Mouse (Mus musculus): ENCODE measurements at regions not wholly inside any gene's neighbourhood (a gene's known extent, or its start where the extent isn't known, plus 50 kb on each side); places are given as distances from the start of the nearest gene placed in this dataset.
A peak's percentile ranks its signal among the peaks of the same experiment; 100 is the strongest.
"Not testable (repeated sequence)": the region's sequence is repeated elsewhere in the genome, so short reads cannot be mapped to it uniquely, and the experiment has no call there.

DNA sequence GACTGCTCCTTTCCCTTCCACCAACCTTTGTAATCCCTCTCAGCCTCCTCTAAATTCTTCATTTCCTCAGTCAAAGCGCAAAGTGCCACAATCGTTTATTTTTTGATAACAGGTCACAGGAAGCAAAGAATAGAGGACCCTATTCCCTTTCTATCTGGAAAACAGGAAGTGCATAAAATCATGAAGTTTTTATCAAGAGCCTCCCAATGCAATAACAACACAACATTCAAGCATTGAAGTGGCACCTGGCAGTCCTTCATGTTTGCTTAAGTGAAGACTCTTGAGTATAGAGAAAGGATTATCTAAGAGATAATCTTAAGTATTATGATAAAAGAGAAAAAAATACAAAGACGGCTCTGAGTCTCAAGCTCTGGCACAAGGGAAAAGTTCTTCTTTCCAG lies 111.9 kb downstream of the Ibtk start:
- DNase-seq (ENCODE audit: low spot score in 2 of 2), result no peak

DNA sequence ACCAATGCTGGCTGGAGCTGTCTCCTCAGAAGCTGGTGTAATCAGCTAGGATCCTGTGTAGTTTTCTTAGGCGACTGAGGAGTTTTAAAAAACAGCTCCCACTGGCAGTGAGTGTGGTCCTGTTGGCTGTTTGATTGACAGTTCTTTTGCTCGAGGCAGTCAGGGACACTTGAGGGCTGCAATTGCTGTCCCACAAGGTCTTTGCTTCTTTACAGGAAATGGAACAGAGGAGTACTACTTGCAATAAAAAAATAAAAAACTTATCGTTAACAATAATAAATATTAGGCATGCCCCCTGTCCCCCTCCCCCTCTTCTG lies 113.0 kb downstream of the Ibtk start:
- DNase-seq (ENCODE audit: low spot score in 2 of 2), result no peak

DNA sequence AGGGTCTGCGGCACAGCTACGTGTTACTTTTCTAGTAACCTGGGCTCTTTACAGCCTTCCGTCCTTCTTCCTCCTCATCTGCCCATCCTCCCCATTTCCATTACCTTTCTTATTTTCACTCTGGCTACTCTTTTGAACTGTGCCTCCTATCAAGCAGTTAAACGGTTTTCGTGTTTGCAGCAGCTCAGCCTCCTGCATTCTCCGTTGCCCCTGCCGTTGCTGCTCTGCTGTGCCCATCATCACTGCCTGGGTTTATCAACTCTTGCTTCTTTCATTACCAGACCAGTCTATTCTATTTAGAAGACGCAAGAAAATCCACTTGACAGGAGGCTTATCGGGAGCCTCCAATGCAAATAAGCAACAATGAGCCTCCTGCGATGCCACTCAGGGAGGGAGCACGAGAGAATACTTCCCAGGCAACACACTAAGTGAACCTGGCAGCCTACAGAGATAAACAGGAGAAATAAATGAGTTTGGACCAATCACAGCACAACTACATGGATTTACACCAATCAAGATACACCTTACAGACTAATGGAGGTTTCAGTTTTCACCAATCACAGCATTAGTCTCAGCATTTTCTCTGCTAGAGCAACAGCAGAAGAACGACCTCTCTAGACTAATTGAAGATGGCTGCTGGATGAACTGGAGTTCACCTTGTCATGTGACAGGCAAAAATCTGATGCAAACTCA lies 113.5 kb downstream of the Ibtk start:
- DNase-seq (ENCODE audit: low spot score in 2 of 2), result no peak

DNA sequence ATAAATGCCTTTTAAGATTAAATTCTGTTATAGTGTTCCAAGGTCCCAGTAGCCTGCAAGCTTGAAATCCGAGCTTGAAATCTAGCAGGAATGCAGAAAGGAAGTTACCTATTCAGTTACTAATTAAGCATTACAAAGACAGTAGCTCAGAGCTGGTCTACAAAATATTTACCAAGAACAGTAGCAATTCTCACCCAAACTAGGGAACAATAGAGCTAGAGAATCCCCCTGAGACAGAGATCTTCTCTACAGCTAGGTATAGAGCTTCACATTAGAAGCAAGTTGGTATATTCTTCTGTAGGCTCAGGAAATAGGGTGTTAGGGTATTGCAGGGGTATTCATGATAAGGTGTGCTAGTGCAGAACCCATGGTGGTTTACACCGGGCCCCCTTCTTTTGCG lies 114.3 kb downstream of the Ibtk start:
- not testable (repeated sequence) for DNase-seq (ENCODE audit: low spot score in 2 of 2)

DNA sequence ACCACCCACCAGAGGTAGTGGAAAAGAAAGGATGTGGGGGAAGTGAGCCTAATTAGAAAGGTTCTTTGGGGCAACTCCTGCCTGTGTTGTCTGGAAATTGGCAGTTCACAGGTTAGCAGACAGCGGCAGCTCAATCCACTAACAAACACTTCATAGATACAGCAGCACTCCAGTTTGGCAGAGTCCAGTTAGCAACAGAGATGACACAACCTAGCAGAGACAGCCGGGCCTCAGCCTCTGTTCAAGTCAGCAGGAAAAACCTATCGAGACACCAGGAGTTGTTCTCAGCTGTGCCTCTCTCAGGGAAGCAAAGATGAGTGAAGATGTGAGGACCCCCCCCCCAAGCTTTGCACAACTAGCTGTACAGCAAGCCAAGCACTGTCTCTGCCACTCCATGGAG lies 131.2 kb downstream of the Ibtk start:
- no peak for DNase-seq (ENCODE audit: low spot score in 2 of 2)

DNA sequence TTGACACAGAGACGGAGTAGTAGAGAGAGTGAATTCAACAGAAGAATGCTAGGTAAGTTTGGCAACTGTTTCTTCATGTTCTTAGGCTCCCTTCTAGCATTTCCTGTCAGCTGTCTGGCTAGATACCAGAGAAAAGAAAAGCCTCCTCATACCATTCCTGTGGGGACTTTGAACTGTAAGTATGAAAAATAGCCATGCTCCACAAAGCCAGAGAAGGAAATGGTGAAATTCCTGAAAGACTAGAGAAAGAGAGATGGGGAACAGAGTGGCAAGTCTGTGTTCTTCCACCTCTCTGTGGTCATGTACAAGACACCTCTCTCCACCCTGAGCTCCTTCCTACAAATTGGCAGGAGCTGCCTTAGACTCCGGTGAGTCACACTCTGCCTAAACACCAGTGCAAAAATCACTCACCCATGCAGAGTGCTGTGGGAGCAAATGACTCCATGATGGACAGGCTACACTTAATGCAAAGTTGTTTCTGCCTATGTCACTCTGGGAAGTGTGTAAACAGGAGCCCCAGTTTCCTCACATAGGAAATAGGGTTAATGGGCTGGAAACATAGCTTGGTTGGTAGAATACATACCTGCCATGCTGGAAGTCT lies 131.9 kb downstream of the Ibtk start:
- no peak for DNase-seq (ENCODE audit: low spot score in 2 of 2)

DNA sequence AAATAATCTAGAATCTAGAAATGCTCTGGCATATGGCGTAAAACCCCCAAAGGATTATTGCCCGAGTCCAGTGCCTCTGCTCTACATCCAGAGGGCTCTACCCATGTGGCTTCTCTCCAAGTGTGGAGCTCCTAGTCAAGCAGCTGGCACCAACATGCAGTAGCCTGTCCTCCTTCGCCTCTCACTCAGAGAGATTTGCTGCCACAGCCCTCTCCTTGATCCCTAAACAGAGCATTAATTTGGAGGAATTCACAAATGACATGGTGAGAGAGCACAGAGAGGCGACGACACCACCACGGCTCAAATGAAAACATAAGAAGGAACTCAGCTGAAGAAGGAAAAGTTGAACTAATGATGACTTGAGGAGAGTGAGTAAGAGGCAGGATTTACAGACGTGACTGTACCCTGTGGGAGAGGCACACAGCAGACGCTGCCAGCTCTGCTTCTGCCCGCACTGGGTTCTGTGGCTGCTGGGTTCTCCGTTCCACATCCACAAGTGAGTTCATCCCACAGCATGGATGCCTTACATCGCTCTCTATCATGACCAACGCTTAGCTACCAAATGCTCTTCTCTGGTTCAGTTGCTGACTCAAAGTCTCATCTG lies 132.8 kb downstream of the Ibtk start:
- no peak for DNase-seq (ENCODE audit: low spot score in 2 of 2)

DNA sequence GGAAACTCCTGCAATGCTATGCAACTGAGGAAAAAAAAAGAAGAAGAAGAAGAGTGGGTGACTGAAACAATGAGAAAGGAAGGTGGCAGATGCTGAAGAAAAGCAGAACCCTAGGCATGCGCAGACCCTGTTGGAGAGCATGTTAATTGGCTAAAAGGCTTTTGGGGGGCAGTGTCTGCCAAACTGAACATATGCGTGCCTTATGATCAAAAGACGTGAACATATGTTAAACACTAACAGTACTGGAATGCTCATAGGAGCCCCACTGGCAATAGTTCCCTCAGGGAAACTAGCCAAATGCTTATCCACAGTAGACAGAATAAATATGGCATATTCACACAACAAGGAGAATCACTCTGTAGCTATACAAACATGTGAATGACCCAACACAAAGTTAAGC lies 140.0 kb downstream of the Ibtk start:
- DNase-seq (ENCODE audit: low spot score in 2 of 2), result peak; percentile 32 to 42

DNA sequence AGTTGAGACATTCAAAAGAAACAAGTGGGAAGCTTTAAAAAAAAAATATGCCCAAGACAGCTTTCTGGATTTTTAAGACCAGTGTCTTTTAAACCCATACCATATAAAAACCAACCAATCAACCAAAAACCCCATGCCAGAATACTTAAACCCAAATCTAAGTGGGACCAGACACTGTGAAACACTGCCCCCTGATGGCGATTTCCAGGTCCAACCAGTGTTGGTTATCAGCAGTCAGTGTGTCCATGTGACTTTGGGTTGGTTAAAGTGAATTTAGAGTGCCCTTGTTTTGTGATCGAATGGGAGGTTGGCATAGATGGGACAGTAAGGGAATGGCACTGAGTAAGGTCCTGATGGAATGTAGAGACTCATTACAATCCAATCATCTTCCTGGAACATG lies 152.2 kb downstream of the Ibtk start:
- peak; percentile 20 to 25 for DNase-seq (ENCODE audit: low spot score in 2 of 2)

DNA sequence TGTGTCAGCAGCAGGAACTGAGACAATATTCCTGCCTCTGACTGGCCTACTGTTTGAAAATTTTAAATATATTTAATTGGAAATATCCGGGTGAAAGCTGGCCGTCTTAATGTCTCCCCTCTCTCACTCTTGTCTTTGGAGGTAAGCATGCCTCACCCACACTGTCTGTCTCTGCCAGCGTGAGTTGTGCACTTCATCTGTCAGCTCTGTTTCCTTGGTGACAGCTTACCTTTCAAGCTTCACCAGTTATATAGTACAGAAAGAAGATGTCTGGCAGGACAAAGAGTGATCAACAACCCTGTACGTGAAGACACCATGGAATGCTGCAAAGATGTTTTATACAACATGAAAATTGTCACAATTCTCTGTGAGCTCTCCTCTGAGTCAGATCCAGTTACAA lies 155.3 kb downstream of the Ibtk start:
- DNase-seq (ENCODE audit: low spot score in 2 of 2), result no peak

DNA sequence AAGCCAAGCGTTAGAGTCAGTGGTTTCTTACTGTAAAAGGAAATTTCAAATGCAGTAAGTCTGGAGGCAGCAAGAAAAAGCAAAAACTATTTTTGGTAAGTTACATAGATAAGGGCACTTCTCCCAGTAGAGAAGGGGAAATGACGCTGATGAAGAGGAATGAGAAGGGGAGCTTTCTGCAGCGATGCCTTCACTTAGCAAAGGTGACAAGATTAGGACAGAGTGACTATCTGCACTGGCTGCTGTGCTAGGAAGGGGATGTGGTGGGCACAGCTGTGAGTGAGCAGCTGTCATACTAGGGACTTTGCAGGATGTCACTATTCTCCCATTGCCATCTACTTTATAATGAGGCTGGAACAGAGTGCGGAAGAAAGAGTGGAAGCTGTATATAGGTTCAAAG lies 156.5 kb downstream of the Ibtk start:
- DNase-seq (ENCODE audit: low spot score in 2 of 2), result no peak

DNA sequence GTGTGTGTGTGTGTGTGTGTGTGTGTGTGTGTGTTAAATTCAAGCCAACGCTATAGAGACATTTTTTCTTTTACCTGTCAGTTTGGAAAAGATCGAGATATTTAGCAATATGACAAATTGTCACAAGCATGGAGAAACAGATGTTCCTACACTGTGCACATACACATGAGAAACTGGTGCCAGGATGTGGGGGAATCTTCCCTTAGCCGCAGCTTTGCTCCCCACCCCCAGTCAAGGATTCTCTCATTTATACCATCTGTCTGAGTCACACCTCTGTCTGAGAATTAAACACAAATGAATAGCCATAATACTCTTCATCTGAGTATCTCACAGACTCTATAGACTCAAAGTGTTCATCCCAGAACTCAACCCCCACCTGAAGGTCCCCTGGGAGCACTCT lies 159.9 kb downstream of the Ibtk start:
- no peak for DNase-seq (ENCODE audit: low spot score in 2 of 2)

DNA sequence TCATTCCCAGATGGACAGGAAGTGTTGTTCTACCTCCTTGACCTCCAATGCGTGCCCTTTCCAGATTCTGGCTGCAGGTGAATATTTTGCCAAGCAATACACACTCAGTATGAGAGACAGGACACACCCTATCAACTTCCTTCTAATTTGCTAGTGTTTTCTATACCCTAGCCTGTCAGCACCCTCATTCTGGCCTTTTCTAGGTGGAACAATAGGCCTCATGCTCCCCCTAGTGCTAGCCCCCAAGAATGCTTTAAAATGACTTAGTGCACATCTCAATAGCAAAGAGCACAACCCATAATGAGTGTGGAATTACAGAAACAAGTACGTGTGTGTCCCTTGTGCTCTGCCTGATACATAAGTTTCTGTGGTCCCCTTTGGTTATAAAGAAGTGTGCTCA lies 161.1 kb downstream of the Ibtk start:
- peak; percentile 17 to 25 for DNase-seq (ENCODE audit: low spot score in 2 of 2)

DNA sequence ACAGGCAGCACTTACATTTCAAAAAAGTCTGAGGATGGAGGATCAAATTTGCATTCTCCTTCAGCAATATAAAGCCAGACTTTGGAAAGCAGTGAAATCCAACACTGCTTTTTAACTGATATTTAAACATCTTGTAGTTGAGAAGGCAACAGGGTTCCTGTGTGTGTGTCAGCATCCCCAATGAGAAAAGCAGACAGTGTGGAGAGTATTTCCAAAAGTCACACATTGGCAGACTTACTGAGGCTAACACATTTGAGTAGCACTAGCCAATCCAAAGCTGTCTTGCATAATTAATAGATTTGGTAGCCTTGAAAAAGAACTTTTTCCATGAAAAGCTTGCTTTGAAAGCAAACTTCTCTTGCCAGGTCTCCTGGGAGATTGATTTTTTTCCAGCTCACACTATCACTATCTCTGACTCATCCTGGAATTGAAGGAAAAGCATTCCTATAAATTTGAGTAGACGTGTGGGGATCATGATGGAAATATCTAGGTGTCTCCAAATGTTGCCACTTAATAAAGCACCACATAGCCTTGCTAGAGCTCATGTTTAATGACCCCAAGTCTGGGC lies 168.0 kb downstream of the Ibtk start:
- no peak for DNase-seq (ENCODE audit: low spot score in 2 of 2)

DNA sequence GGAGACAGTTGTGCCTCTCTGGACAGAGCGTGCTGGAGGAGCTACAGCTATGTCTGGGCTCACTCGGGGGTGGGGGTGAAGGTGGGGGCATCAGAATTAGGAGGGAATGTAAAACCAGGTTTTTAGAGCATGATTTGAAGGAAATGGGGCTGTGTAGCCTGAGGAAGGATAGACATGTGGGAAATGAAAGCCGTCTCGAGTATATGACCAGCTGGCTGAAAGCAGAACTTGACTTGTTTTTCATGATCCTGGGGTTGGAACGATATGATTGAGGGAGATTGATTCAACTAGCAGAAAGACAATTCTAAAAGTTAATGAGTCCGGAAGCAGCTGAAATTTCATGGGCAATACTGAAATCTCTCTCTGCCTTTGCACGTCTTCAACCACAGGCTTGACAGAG lies 171.3 kb downstream of the Ibtk start:
- DNase-seq (ENCODE audit: low spot score in 2 of 2), result no peak

DNA sequence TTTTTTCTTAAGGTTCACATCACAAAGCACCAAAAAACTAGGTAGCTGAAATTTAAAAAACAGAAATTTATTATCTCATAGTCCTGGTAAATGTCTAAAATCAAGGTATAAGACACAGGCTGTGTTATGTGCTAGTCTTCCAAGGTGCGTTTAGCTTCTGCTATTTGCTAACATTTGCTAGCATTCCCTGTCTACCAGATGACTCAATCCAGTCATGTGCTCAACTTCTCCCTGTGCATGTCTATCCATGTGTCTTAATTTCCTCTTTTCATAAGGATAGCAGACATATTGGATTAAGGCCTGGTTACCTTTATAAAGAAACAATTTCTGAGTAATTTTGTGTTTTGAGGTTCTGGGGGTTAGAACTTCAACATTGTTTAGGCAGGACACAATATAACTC lies 171.8 kb downstream of the Ibtk start:
- no peak for DNase-seq (ENCODE audit: low spot score in 2 of 2)

DNA sequence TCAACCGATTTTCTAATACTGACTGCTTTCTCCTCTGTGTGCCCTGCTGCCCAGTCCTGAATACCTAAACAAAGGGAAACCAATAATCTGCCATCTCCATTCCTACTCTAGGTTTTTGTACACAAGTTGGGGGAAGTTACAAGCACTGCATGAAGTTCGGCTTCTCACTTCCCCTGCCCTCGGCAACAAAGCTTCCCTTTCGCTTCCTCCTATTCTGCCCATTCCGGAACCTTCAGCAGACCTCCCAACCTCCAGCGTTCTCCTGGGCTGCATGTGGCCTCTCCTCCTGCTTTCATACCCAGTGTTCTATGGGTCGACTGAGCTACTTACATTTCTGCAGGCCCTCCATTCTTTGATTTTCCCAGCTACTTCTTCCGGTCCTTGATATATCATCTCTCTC lies 180.3 kb downstream of the Ibtk start:
- no peak for DNase-seq (ENCODE audit: low spot score in 2 of 2)

DNA sequence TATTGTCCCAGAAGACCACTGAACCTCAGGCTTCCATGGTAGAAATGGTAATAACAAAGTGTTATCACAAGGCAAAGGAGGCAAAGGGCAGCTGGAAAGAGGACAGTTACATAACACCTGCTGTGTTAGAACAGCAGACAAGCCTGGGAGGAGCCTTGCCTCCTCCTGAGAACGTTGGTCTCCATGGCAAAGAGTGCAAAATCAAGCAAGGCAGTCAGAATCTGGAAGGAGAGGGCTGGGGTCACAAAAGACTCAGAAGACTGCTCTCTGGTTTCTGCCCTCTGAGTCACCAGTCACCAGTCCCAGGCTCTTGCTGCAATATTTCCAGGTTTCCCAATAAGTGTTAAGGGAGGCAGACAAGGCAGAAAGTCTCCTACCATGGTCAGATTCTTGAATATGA lies 197.3 kb downstream of the Ibtk start:
- DNase-seq (ENCODE audit: low spot score in 2 of 2), result no peak

DNA sequence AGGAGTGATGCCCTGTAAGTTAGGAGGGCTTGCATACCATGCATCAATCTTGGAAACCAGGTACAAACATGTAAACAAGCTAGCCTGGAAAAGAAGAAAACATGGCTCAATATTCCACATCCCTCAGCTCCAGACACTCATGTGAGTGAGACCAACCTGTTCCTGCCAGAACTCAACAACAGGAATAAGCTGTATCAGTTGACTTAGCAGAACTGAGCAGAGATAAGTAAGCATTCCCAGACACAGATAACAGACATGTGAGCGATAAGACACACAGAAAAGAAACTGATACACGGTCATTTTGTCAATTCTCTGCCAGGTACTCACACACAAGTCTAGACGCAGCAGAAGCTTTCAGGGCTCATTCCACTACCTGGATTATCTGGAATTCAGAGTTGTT lies 198.7 kb downstream of the Ibtk start:
- DNase-seq (ENCODE audit: low spot score in 2 of 2), result no peak

DNA sequence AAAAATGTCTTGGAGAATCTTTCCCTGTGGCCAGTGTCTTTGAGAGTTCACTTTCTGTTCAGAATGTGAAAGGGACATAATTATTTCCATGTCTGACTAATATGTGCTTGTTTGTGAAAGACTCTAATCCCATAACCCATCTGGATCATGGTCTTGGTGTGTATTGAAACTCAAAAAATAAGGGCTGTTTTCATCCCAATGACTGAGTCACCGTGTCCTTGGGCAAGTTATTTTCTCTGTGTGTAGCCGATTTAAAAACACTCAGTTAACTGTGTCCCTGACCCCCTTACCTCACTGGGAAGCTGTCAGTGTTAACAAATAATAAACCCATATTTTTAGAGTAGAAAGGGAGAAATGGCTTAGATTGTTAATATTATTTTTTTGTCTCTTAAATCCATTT lies 202.9 kb downstream of the Ibtk start:
- DNase-seq (ENCODE audit: low spot score in 2 of 2), result no peak

DNA sequence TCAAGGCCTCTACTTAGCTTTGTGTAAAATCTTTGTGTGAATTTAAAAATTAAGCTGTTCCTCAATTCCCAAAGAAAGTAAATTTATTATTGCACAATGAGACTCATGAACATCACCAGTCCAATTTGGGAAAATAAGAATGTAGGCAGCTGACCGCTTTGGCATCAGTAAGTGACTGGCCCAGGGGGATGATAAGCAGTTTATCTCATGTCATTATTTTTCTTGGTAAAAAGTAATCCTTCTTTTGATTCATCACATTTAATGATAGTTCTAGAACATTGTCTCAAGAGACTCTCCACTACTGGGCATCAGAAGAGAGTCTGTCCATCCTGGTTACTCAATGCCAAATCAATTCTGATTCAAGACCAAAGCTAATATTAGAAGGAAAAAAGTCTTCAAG lies 203.6 kb downstream of the Ibtk start:
- DNase-seq (ENCODE audit: low spot score in 2 of 2), result no peak

DNA sequence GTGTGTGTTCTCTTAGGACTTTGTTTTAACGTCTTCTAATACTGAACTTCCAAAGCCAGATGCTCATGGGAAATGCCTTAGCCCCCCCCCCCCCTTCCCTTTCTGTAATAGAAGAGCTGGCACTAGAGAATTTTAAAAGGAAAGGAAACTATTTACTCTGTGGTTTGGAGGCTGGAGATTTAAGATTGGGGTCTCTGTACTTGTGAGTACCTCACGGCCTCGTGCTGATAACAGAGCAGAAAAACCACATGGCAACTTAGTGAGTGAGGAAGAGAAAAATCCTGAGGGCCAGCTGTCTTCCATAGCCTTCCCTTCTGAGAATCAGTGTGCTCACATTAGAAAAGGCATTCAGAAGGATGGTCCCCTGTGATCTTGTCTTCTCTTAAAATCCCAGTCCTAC lies 210.6 kb downstream of the Ibtk start:
- no peak for DNase-seq (ENCODE audit: low spot score in 2 of 2)

DNA sequence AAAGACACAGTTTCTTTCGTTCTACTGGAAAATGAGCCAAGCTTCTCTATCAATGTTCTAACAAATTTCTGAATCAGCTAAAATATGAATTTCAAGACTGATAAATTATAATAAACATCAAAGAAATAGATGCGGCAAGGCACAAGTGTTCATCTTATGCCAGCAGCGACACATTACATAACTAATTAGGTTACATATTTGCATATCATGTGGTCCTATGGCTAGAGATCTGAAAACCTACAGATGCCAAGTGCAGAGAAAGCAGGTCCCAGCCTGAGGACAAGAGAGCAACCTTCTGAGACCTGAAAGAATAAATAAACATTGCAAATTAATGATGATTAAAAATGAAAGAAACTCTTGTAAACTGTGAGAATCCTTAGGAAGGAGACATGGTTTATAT lies 201.3 kb upstream of the Tent5a start:
- DNase-seq (ENCODE audit: low spot score in 2 of 2), result no peak
